Mouse (Mus musculus) ES-Bruce4 (cell line): ENCODE measurements around the gene Klf4. TPM values are rescaled to one million over a fixed set of nuclear protein-coding genes. Genes with fewer than 3 reads are reported as not detected.

Source experiments
- H3K27ac ChIP-seq: 2 replicates; pipeline ENCODE4 v1.5.1; 2012; ENCODE audit warnings: low read length, inconsistent platforms; ENCODE audit not compliant: insufficient read depth
- H3K27me3 ChIP-seq: 2 replicates; pipeline ENCODE4 v1.6.1; 2012; ENCODE audit warnings: mild to moderate bottlenecking, low read length, inconsistent platforms; ENCODE audit not compliant: control insufficient read depth, poor library complexity, insufficient read depth, severe bottlenecking
- H3K36me3 ChIP-seq: 2 replicates; pipeline ENCODE4 v1.6.1; 2012; ENCODE audit warnings: inconsistent platforms, mild to moderate bottlenecking, low read length, moderate library complexity; ENCODE audit not compliant: control insufficient read depth, poor library complexity, insufficient read depth, severe bottlenecking
- H3K4me1 ChIP-seq: one replicate; pipeline ENCODE4 v1.8.1; 2011; ENCODE audit warnings: low read length; ENCODE audit not compliant: control insufficient read depth, insufficient read depth
- H3K4me3 ChIP-seq: 2 replicates; pipeline ENCODE4 v1.5.1; 2011; ENCODE audit warnings: low read depth, mild to moderate bottlenecking, low read length
- H3K9ac ChIP-seq: 2 replicates; pipeline ENCODE4 v1.6.1; 2012; ENCODE audit warnings: low read depth, mild to moderate bottlenecking, inconsistent platforms; ENCODE audit not compliant: poor library complexity, severe bottlenecking
- H3K9me3 ChIP-seq: replicated peaks from 2 replicates; pipeline ENCODE4 v1.6.1; 2012; ENCODE audit warnings: mild to moderate bottlenecking, low read length, inconsistent platforms; ENCODE audit not compliant: control insufficient read depth, poor library complexity, insufficient read depth, severe bottlenecking
- CTCF ChIP-seq: IDR thresholded peaks from one replicate; pipeline ENCODE4 v1.8.1; 2011; ENCODE audit warnings: low read depth, low read length
- EP300 ChIP-seq: IDR thresholded peaks from 2 replicates; pipeline ENCODE4 v1.6.1; 2011; ENCODE audit warnings: low read depth, low read length; ENCODE audit not compliant: insufficient read depth
- POLR2A ChIP-seq: IDR thresholded peaks from one replicate; pipeline ENCODE4 v1.8.1; 2011; ENCODE audit warnings: low read length; ENCODE audit not compliant: insufficient read depth
- polyA plus RNA-seq: library from polyadenylated mRNA; stranded (reverse); fragments of >200 nt; gene quantifications from 2 replicates; pipeline ENCODE4 v1.2.4, GENCODE M21; 2011; ENCODE audit warnings: low read depth; ENCODE audit not compliant: missing spikeins, insufficient read depth, insufficient read length

Klf4 gene
- polyA plus RNA-seq, 1 experiment: 59.2 TPM

DNA sequence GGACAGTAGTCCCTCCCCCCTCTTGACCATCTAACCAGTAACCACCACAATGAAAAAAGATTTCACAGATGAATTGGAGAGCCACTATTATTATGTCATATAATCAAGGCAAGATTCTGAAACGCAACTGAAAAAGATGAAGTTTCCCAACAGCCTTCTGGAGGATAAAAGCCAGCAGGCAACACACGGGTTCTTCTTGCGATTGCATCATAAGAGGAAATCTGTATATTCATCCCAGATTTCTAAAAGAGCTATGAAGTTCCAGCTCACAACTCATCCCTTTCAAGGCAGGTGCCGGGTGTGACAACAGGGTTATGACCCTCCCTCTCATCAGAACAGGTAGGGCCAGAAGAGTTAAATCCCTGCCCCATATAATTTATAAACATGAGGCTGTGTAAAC is 2.2 kb upstream of the Klf4 start:
- no peak for TF ChIP-seq CTCF
- peaks cover 13% of the 10 kb centered on the region for H3K36me3 ChIP-seq
- no peak overlapping the region for H3K27ac ChIP-seq
- no peak overlapping the region; the same call in 1 of the 2 replicates for H3K9ac ChIP-seq
- H3K4me1 ChIP-seq: peaks cover 2% of the 10 kb centered on the region
- H3K27me3 ChIP-seq: no peaks in the 10 kb centered on the region
- no peaks in the 10 kb centered on the region for H3K9me3 ChIP-seq
- H3K4me3 ChIP-seq: no peak overlapping the region

DNA sequence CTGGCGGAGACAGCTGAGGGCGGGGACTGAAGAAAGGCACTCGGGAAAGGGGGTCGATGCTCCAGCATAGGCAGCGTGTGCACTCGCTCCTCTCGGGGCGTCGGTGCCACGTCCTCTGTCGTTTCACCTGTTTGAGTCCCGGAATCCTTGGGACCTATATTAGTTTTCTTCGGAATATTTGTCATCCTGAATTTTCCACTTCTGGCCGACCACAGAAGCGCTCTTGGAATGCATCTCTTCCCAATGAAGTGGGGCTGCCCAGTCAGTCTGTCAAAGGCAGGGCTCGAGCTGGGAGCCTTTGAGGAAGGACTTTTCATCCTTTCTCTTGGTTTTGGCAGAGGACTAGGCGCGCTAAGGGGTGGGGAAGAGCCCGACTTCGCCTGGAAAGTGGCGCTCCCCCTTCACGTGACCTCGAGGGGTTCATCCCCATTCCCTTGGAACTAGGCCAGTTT is 1.6 kb upstream of the Klf4 start:
- H3K9me3 ChIP-seq: no peaks in the 10 kb centered on the region
- peak overlapping the region; percentile 79 for H3K9ac ChIP-seq
- peak overlapping the region; percentile 77 for H3K4me3 ChIP-seq
- no peaks in the 10 kb centered on the region for H3K27me3 ChIP-seq
- H3K36me3 ChIP-seq: peaks cover 18% of the 10 kb centered on the region
- peaks cover 2% of the 10 kb centered on the region for H3K4me1 ChIP-seq
- no peak overlapping the region for H3K27ac ChIP-seq
- TF ChIP-seq CTCF: no peak
- no peak for TF ChIP-seq POLR2A
- TF ChIP-seq EP300: no peak

DNA sequence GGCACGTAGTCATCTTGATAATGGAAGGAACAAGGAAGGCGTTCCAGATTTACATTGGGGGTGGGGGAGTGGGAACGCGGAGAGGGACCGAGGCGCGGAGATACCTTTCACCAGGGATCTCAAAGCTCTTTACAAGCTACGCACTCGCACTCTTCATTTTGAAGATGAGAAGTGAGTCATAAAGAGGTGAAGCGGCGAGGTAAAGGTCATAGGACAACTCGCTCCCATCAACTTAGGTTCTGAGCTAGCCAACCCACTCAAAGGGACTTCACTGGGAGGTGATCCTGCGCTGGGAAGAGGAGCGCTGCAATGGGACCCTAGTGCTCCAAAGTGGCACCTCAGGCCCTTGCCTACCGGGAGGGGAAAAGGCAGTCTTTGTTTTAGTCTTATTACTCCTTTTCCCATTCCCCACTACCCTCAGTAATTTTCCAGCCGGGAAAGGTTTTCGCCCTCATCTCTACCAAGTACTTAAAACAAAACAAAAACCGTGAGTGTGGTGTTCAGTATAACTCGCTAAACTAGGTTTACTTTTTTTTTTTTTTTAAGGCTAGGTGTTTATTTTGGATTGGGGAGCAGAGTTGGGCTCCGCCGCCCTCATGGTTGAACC is 1.0 kb upstream of the Klf4 start:
- H3K27me3 ChIP-seq: no peaks in the 10 kb centered on the region
- peaks cover 19% of the 10 kb centered on the region for H3K36me3 ChIP-seq
- peak overlapping the region; percentile 77 for H3K4me3 ChIP-seq
- H3K4me1 ChIP-seq: peaks cover 2% of the 10 kb centered on the region
- TF ChIP-seq POLR2A (no peak), EP300 (no peak), CTCF (no peak)
- H3K9ac ChIP-seq: peak overlapping the region; percentile 79
- H3K27ac ChIP-seq: no peak overlapping the region
- no peaks in the 10 kb centered on the region for H3K9me3 ChIP-seq

DNA sequence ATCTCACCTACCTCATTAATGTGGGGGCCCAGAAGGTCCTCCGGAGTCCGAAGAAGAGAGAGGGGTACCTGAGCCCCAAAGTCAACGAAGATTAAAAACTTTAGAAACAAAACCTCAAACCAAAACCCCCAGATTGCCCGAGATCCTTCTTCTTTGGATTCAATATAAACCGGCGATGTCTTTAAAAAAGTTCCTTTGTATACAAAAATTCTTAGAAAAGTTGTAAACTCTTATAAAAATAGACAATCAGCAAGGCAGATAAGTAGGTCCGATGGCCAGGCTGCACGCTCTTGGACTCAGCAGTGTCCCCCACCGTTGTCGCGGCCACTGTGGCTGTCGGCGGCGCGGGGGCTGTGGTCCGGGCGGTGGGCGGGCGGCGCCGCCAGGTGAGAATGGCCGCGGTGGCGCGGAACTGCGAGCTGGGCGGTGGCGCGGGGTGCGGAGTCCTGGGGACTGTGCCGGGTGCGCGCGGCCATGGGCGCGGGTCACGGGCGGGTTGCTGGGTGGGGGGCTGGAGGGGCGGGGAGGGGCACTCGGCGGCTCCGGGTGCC is 335 bp downstream of the Klf4 start:
- TF ChIP-seq POLR2A: no peak
- peak overlapping the region; percentile 90 for H3K4me3 ChIP-seq
- no peaks in the 10 kb centered on the region for H3K9me3 ChIP-seq
- H3K27me3 ChIP-seq: no peaks in the 10 kb centered on the region
- H3K9ac ChIP-seq: peak overlapping the region; percentile 79
- H3K27ac ChIP-seq: no peak overlapping the region
- H3K4me1 ChIP-seq: peaks cover 2% of the 10 kb centered on the region
- peaks cover 24% of the 10 kb centered on the region for H3K36me3 ChIP-seq

DNA sequence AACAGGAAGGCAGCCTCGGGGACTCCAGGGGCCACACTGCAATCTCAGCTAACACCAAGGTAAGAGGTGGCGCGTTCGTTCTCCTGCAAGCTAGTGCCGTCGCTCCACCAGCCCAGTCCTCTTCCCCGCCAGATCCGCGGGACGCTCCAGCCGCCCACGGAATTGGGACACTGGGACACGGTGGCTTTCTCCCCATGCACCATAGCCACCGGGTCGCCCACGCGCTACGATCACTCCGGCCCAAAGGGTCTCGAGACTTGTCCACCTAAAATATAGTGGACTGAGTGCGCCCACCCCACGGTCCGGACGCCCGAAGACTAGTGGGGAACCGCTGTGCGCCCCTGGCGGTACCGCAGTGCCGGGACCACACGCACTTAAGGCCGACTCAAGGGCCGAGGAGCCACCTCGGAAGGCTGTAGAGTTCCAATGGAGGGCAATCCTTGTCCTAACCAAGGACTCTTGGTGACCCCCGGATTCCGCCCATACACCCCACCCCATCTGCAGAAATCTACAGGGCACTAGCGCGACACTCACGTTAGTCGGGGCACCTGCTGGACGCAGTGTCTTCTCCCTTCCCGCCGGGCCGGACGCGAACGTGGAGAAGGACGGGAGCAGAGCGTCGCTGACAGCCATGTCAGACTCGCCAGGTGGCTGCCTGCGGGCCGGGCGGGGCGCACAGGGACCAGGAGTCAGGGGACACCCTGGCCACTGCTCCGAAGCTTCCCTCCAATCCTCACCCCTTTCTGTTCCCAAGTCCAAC is 990 bp downstream of the Klf4 start:
- TF ChIP-seq POLR2A (no peak), EP300 (no peak), CTCF (no peak)
- Histone ChIP-seq H3K27ac (no peak overlapping the region), H3K9ac (peak overlapping the region; percentile 79), H3K36me3 (peaks cover 30% of the 10 kb centered on the region), H3K4me3 (peak overlapping the region; percentile 90), H3K4me1 (peaks cover 2% of the 10 kb centered on the region), H3K27me3 (no peaks in the 10 kb centered on the region), H3K9me3 (no peaks in the 10 kb centered on the region)

DNA sequence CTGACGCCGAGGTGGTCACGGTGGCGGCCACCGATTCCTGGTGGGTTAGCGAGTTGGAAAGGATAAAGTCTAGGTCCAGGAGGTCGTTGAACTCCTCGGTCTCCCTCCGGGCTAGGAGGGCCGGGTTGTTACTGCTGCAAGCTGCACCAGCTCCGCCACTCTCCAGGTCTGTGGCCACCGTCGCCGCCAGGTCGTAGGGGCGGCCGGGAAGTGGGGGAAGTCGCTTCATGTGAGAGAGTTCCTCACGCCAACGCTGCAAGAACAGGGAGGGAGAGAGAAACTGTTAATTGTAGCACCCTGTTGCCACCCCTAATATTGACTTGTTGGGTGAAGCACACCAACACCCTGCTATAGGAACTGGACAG is 1.6 kb downstream of the Klf4 start:
- TF ChIP-seq EP300 (no peak), POLR2A (no peak), CTCF (no peak)
- Histone ChIP-seq H3K36me3 (peaks cover 34% of the 10 kb centered on the region), H3K4me1 (peaks cover 2% of the 10 kb centered on the region), H3K27me3 (no peaks in the 10 kb centered on the region), H3K4me3 (peak overlapping the region; percentile 90), H3K9me3 (no peaks in the 10 kb centered on the region), H3K27ac (no peak overlapping the region), H3K9ac (peak overlapping the region; percentile 79)
